Mouse (Mus musculus) bone marrow, adult 2 months (tissue): ENCODE measurements around the gene Epb41l1.

ENCODE experiments used
- CTCF ChIP-seq: fragments of 200-500 bp; IDR thresholded peaks from 2 replicates; pipeline ENCODE4 v1.5.1; 2011; ENCODE audit warnings: low read length, control low read depth; ENCODE audit not compliant: control insufficient read depth, insufficient read depth
- POLR2A ChIP-seq: fragments of 200-500 bp; IDR thresholded peaks from 2 replicates; pipeline ENCODE4 v1.6.1; 2011; ENCODE audit warnings: low read depth, mild to moderate bottlenecking, control low read depth, low read length, borderline replicate concordance; ENCODE audit not compliant: control insufficient read depth

DNA sequence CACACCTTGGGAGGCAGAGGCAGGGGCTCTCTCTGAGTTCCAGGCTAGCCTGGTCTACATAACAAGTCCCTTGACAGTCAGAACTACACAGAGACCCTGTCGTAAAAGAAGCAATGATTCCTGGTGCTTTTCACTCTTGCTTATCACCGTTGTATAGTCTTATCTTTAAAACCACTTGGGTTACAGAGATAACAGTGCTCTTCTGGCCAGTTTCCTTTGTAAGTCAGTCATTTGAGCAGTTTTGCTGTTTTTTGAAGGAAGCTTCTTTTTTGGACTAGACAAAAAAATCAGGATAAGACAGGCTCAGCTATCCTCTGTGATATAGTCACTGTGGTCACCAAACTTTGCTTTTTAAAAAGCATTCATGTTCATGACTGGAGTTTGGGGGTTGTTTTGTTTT lies 141.1 kb downstream of the Epb41l1 start:
- no peak for TF ChIP-seq CTCF
- no peak for TF ChIP-seq POLR2A
